Mouse (Mus musculus): ENCODE results near the gene Sertad1. TPM values are rescaled to one million over a fixed set of nuclear protein-coding genes. Genes with fewer than 3 reads are reported as not detected.

The Sertad1 gene
- 10 to 100 TPM; 48.9 to 57.6 TPM for total RNA-seq (2023)

DNA sequence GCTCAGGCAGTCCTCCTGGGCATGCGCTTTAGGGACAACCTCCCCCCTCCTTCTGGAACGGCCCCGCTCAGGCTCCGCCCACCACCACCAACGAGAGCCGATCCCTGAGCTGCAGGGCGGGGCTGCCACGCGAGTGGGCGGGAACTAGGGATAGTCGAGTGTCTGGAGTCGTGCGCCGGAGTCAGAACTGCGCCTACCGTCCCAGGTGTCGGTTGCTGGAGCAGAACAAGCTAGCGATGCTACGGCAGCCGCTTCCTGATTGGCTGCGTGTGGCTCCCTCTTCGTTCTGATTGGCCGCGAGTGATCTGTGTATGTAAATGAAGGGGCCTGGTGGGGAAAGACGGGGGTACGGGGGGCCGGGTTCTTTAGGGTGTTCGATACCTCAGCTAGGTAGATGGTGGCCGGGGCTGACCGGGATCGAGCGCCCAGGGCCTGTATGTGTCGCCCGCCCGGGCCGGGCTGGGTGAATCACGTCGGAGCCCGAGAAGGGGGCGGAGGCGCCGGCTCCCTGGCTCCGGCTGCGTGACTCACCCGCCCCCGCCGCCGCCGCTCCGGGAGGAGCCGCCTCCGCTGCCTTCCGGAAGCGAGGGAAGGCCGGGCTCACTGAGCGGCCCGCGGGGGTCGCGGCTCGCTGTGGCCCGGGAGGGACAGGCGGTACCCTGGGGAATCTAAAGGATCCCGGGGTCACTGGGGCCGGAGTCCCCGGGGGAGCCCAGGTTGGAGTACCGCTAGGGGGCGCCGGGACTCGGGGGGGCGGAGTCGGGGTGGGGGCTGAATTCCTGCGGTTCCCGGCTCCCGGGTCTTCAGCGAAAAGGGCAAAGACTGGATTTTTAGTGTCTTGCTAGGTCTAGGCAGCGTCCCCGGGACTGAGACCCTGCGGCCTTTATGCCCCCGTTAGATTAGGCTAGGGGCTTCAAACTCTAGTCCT lies at the start of gene Sertad1:
Sertad1 (plus strand) TSS at position 141 of the 928 bp plus-strand sequence.

GRCm38 (mm10) chr7:27447419-27448286 lies 39.1 kb upstream of the Sertad1 start, which contains the start of the genes Sptbn4 and Blvrb:
Sptbn4 (minus strand) TSS chr7:27447686.
Blvrb (plus strand) TSS chr7:27447978.

GRCm38 (mm10) chr7:27473156-27473834 lies 13.4 kb upstream of the Sertad1 start, which contains the start of gene Sertad3:
Sertad3 (plus strand) TSS chr7:27473768.

GRCm38 (mm10) chr7:27499036-27499435 lies 12.3 kb downstream of the Sertad1 start, which contains the start of gene Prx:
Prx (plus strand) TSS chr7:27499324.

GRCm38 (mm10) chr7:27522967-27523366 lies 36.3 kb downstream of the Sertad1 start, which contains the start of gene Hipk4:
Hipk4 (plus strand) TSS chr7:27523267.

Other genes starting within 250 kb of the Sertad1 start
- 1 to 10 TPM; 3.7 to 5.2 TPM for gene Numbl, start 228.5 kb upstream of the Sertad1 start, total RNA-seq (2023)
- gene Ltbp4, start 149.2 kb upstream of the Sertad1 start, total RNA-seq (2023), result 1 to 10 TPM; 1.6 to 1.9 TPM
- gene Shkbp1, start 130.9 kb upstream of the Sertad1 start, total RNA-seq (2023), result 10 to 100 TPM; 83.7 to 87.8 TPM
- gene Gm20479, start 129.5 kb upstream of the Sertad1 start, total RNA-seq (2023), result 1 to 10 TPM; 2.3 to 4.4 TPM
- under 1 TPM in 1 of 2 experiments, not detected in 1; 0.18 TPM for gene Sptbn4, start 39.2 kb upstream of the Sertad1 start, total RNA-seq (2023)
- gene Blvrb, start 38.9 kb upstream of the Sertad1 start, total RNA-seq (2023), result 100 to 1,000 TPM; 110 to 116 TPM
- 10 to 100 TPM; 26.3 to 27.2 TPM for gene Sertad3, start 13.1 kb upstream of the Sertad1 start, total RNA-seq (2023)
- gene Prx, start 12.4 kb downstream of the Sertad1 start, total RNA-seq (2023), result under 1 TPM in 1 of 2 experiments, not detected in 1; 0.13 TPM
- not detected for gene Hipk4, start 36.4 kb downstream of the Sertad1 start, total RNA-seq (2023)
- gene Pld3, start 66.3 kb downstream of the Sertad1 start, total RNA-seq (2023), result 100 to 1,000 TPM; 136 to 160 TPM
- 10 to 100 TPM; 28.0 to 29.4 TPM for gene 2310022A10Rik, start 66.3 kb downstream of the Sertad1 start, total RNA-seq (2023)
- gene Akt2, start 104.6 kb downstream of the Sertad1 start, total RNA-seq (2023), result 10 to 100 TPM; 80.8 to 84.1 TPM
- not detected for gene Ttc9b, start 167.0 kb downstream of the Sertad1 start, total RNA-seq (2023)
- gene Map3k10, start 187.7 kb downstream of the Sertad1 start, total RNA-seq (2023), result 10 to 100 TPM; 11.2 to 12.2 TPM
- 1 to 10 TPM in 1 of 2 experiments, under 1 TPM in 1; 0.37 to 1.6 TPM for gene Zfp607b, start 202.4 kb downstream of the Sertad1 start, total RNA-seq (2023)
- 1 to 10 TPM; 4.6 to 5.6 TPM for gene Zfp60, start 244.5 kb downstream of the Sertad1 start, total RNA-seq (2023)

Data from monocyte, adult 59 days (primary cell).